In the genomic region with DNA sequence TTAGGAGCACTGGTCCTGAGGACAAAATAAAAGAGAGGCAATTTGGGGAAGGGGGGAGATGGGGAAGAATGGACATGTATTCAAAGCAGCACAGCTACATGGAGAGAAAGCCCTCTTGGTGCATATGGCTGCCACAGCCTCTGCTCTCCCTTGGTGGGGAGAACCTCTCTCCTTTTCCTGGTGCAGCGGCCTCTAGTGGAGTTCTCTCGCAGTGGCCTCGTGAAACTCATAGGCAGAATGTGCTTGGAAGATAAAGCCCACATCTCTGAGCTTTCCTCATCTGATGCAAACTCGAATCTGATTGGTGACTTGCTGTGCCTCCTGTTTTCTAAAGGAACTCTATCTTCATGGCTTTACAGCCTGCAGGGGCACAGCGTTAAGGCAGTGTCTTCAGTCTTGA, we compare ENCODE assay signal across 9 mouse cellular contexts. TPM values are rescaled to one million over a fixed set of nuclear protein-coding genes. Genes with fewer than 3 reads are reported as not detected.
A peak's percentile ranks its signal among the peaks of the same experiment; 100 is the strongest.
DNase-seq lines count a peak whose midpoint lies in the region; ATAC-seq and TF ChIP-seq lines count a peak whose summit lies in the region.
"Had no signal": no experiment of that assay in that cellular context is flagged by ENCODE, and none has a peak within 500 bp of the region (broad histone marks: within the 10 kb centered on the region; RNA-seq: fewer than 3 reads in every experiment).

No protein-coding gene starts in this region.

- H3K9me3 ChIP-seq in heart, embryonic 10.5 days: no peaks in the 10 kb centered on the region
- H3K9me3 ChIP-seq in ES-E14 (ENCODE audit: control insufficient read depth, insufficient read depth, low read depth, low read length): no peaks in the 10 kb centered on the region
- H3K9me3 ChIP-seq in stomach, postnatal 0 days (ENCODE audit: control insufficient read depth, low read length): no peaks in the 10 kb centered on the region
- H3K9me3 ChIP-seq: midbrain, embryonic 12.5 days had no signal

- intact Hi-C loops in left cerebral cortex, adult 2 months (cut with DNase I): loop anchor here (5.0 to 10.0 kb wide), 2 partner anchors 132 to 435 kb away; no protein-coding TSS in a partner anchor

- ATAC-seq in stomach, postnatal 0 days (ENCODE audit: low FRiP score, low TSS enrichment): no peak

- H3K27ac ChIP-seq in heart, embryonic 10.5 days: no peak overlapping the region
- H3K27ac ChIP-seq in ES-E14 (ENCODE audit: insufficient read depth, low read depth, low read length, poor library complexity, severe bottlenecking): no peak overlapping the region
- H3K27ac ChIP-seq in left cerebral cortex, adult 2 months: no peak overlapping the region
- no peak overlapping the region for H3K27ac ChIP-seq in stomach, postnatal 0 days (replicated peaks)
- H3K27ac ChIP-seq: midbrain, embryonic 12.5 days had no signal

- in situ Hi-C loops in ES-E14 (cut with MboI; ENCODE audit: low sequenced_read_pairs in 2 of 2, unreplicated experiment in 2 of 2): no loop called here

- no peak overlapping the region for H3K9ac ChIP-seq in ES-E14 (ENCODE audit: insufficient read depth, low read depth, low read length, poor library complexity, severe bottlenecking)
- H3K9ac ChIP-seq in stomach, postnatal 0 days (ENCODE audit: low read length): no peak overlapping the region
- H3K9ac ChIP-seq: midbrain, embryonic 12.5 days had no signal

- no peak overlapping the region for H3K4me2 ChIP-seq in stomach, postnatal 0 days (replicated peaks; ENCODE audit: low read depth)
- H3K4me2 ChIP-seq: midbrain, embryonic 12.5 days had no signal

- no peak for TF ChIP-seq EP300 in stomach, postnatal 0 days (optimal IDR thresholded peaks at IDR 0.05)

- 5% methylated on average over 5 of the region's 5 CpGs for WGBS in heart, embryonic 10.5 days
- under 1% methylated on average over 5 of the region's 5 CpGs for WGBS in stomach, postnatal 0 days

- no peak overlapping the region for H3K4me3 ChIP-seq in heart, embryonic 10.5 days
- no peak overlapping the region for H3K4me3 ChIP-seq in ES-E14 (ENCODE audit: insufficient read depth in 1 of 2, low read depth in 1 of 2, low read length in 2 of 2, poor library complexity in 1 of 2, severe bottlenecking in 1 of 2)
- H3K4me3 ChIP-seq in left cerebral cortex, adult 2 months: no peak overlapping the region
- H3K4me3 ChIP-seq in stomach, postnatal 0 days (ENCODE audit: low read depth, low read length): no peak overlapping the region
- H3K4me3 ChIP-seq: midbrain, embryonic 12.5 days had no signal

- no peaks in the 10 kb centered on the region for H3K36me3 ChIP-seq in heart, embryonic 10.5 days
- H3K36me3 ChIP-seq in ES-E14 (ENCODE audit: control insufficient read depth, insufficient read depth, low read length, poor library complexity, severe bottlenecking): no peaks in the 10 kb centered on the region
- no peaks in the 10 kb centered on the region for H3K36me3 ChIP-seq in stomach, postnatal 0 days (ENCODE audit: control insufficient read depth, insufficient read depth, low read length)
- H3K36me3 ChIP-seq: midbrain, embryonic 12.5 days had no signal

- TF ChIP-seq CTCF in left cerebral cortex, adult 2 months (IDR thresholded peaks at IDR 0.05): peak; percentile 82
- peak; percentile 83 for TF ChIP-seq CTCF in stomach, postnatal 0 days (IDR thresholded peaks at IDR 0.05; ENCODE audit: low read depth)

- no peaks in the 10 kb centered on the region for H3K27me3 ChIP-seq in heart, embryonic 10.5 days (ENCODE audit: insufficient read depth, poor library complexity, severe bottlenecking)
- no peaks in the 10 kb centered on the region for H3K27me3 ChIP-seq in stomach, postnatal 0 days (ENCODE audit: control insufficient read depth, insufficient read depth, low read length)
- H3K27me3 ChIP-seq: midbrain, embryonic 12.5 days had no signal

- H3K4me1 ChIP-seq in heart, embryonic 10.5 days: 0 out of 2 replicates have a peak, but pooled peaks cover 3% of the 10 kb centered on the region
- H3K4me1 ChIP-seq in ES-E14 (ENCODE audit: control insufficient read depth in 2 of 2, insufficient read depth in 2 of 2, low read length in 2 of 2, poor library complexity in 1 of 2): peaks cover 0 to 4% of the 10 kb centered on the region in 2 experiments; a peak in 1 of 4 replicates
- H3K4me1 ChIP-seq in stomach, postnatal 0 days (replicated peaks; ENCODE audit: control insufficient read depth, insufficient read depth): no peaks in the 10 kb centered on the region
- H3K4me1 ChIP-seq: midbrain, embryonic 12.5 days had no signal

- DNase-seq in heart, adult 18-20 months: peak; percentile 27 to 71
- DNase-seq in heart, embryonic 10.5 days (ENCODE audit: low spot score): no peak
- DNase-seq in ES-E14 (ENCODE audit: low read depth, low spot score): peak; percentile 72
- DNase-seq in cerebellum, adult 9-11 months: peak; percentile 29
- peak; percentile 19 for DNase-seq in gastrocnemius, postnatal 25 days
- peak; percentile 49 to 65 for DNase-seq in left cerebral cortex, adult 2 months (ENCODE audit: extremely low spot score in 1 of 2, low spot score in 2 of 2)
- DNase-seq in mesoderm, embryonic 11.5 days (ENCODE audit: low read depth, low spot score): peak; percentile 49
- DNase-seq in stomach, postnatal 0 days (ENCODE audit: low spot score): peak; percentile 71

TF ChIP-seq in ES-E14, 5 proteins besides CTCF, POLR2A, EP300 and RAD21:
- TF ChIP-seq MAFK (IDR thresholded peaks at IDR 0.05; ENCODE audit: insufficient read depth, low read depth, low read length): no peak
- no peak for TF ChIP-seq ZNF384 (IDR thresholded peaks at IDR 0.05; ENCODE audit: low read depth, low read length)
- peak; percentile 70; the same call in 1 of the 2 replicates for TF ChIP-seq ZC3H11A (IDR thresholded peaks at IDR 0.05; ENCODE audit: borderline replicate concordance, low read depth, low read length)
- no peak for TF ChIP-seq HCFC1 (IDR thresholded peaks at IDR 0.05; ENCODE audit: borderline replicate concordance, insufficient read depth, low read length)

RNA-seq across cellular contexts. Expression of a gene that starts 19.1 kb away (rescaled TPM):
- 100 to 1,000 TPM in 1 of 2 experiments, 10 to 100 TPM in 1; 91.4 to 104 TPM for total RNA-seq in heart, adult 18-20 months (2021)
- polyA plus RNA-seq in heart, embryonic 10.5 days (2016; fragmentation: Nextera tagmentation; extraction: Ambion mirVana): 254 and 281 TPM in 2 replicates
- total RNA-seq in ES-E14 (2012; rRNA removed): 422 and 655 TPM in 2 replicates
- 10 to 100 TPM; 70.0 to 79.6 TPM for total RNA-seq in gastrocnemius, postnatal 25 days (2021)
- 100 to 1,000 TPM; 123 to 132 TPM for total RNA-seq in left cerebral cortex, adult 2 months (2021)
- polyA plus RNA-seq in stomach, postnatal 0 days (2015; fragmentation: Nextera tagmentation; extraction: Ambion mirVana): 178 and 192 TPM in 2 replicates

RNA-seq across cellular contexts. Expression of a gene that starts 19.6 kb away (rescaled TPM):
- under 1 TPM in 1 of 2 experiments, not detected in 1; 0.10 TPM for total RNA-seq in heart, adult 18-20 months (2021)
- 0.51 and 0.62 TPM in 2 replicates for polyA plus RNA-seq in heart, embryonic 10.5 days (2016; fragmentation: Nextera tagmentation; extraction: Ambion mirVana)
- 0.48 and 0.58 TPM in 2 replicates for total RNA-seq in ES-E14 (2012; rRNA removed)
- total RNA-seq in gastrocnemius, postnatal 25 days (2021): 1 to 10 TPM in 1 of 2 experiments, under 1 TPM in 1; 0.48 to 1.2 TPM
- 1 to 10 TPM; 1.6 to 2.4 TPM for total RNA-seq in left cerebral cortex, adult 2 months (2021)
- polyA plus RNA-seq in stomach, postnatal 0 days (2015; fragmentation: Nextera tagmentation; extraction: Ambion mirVana): 0.17 and 0.22 TPM in 2 replicates

RNA-seq across cellular contexts. Expression of a gene that starts 55.4 kb away (rescaled TPM):
- total RNA-seq in heart, adult 18-20 months (2021): 1 to 10 TPM; 1.6 to 1.7 TPM
- polyA plus RNA-seq in heart, embryonic 10.5 days (2016; fragmentation: Nextera tagmentation; extraction: Ambion mirVana): 15.9 and 18.5 TPM in 2 replicates
- total RNA-seq in ES-E14 (2012; rRNA removed): 10.5 and 12.4 TPM in 2 replicates
- total RNA-seq in gastrocnemius, postnatal 25 days (2021): 1 to 10 TPM; 1.4 to 2.3 TPM
- total RNA-seq in left cerebral cortex, adult 2 months (2021): 1 to 10 TPM; 1.6 to 2.4 TPM
- 9.1 and 10.2 TPM in 2 replicates for polyA plus RNA-seq in stomach, postnatal 0 days (2015; fragmentation: Nextera tagmentation; extraction: Ambion mirVana)
